Mouse (Mus musculus) heart, embryonic 14.5 days (tissue): ENCODE data around the gene Ica1l. TPM values are rescaled to one million over a fixed set of nuclear protein-coding genes. Genes with fewer than 3 reads are reported as not detected.

ENCODE experiments used
- ATAC-seq: fragments of 200-750 bp; cut with Nextera tagmentation; 2 replicates; pipeline ENCODE4 v1.8.0; 2017; ENCODE audit warnings: low read depth, moderate TSS enrichment; ENCODE audit not compliant: insufficient number of reproducible peaks, insufficient read depth, low FRiP score
- H3K27ac ChIP-seq, 2 experiments: fragments of 200-500 bp in 1 of 2; fragments of 300-500 bp in 1 of 2; sonication (generic) in 1 of 2; replicated peaks in 1 of 2; 2 replicates each; pipeline ENCODE4 v1.5.1; 2012 to 2014; ENCODE audit warnings: low read depth in 2 of 2, low read length in 2 of 2, control low read depth in 1 of 2, mild to moderate bottlenecking in 1 of 2, mixed read lengths in 1 of 2; ENCODE audit not compliant: control insufficient read depth in 1 of 2, insufficient read depth in 1 of 2
- H3K27me3 ChIP-seq: fragments of 300-500 bp; sonication (generic); 2 replicates; pipeline ENCODE4 v1.6.1; 2014; ENCODE audit warnings: mild to moderate bottlenecking, low read length, control low read depth; ENCODE audit not compliant: control insufficient read depth, insufficient read depth
- H3K36me3 ChIP-seq: fragments of 300-500 bp; sonication (generic); 2 replicates; pipeline ENCODE4 v1.6.1; 2014; ENCODE audit warnings: mild to moderate bottlenecking, control low read depth, low read length, mixed read lengths; ENCODE audit not compliant: control insufficient read depth, insufficient read depth
- H3K4me1 ChIP-seq, 2 experiments: fragments of 200-500 bp in 1 of 2; fragments of 300-500 bp in 1 of 2; sonication (generic) in 1 of 2; 2 replicates each; pipeline ENCODE4 v1.6.1; 2012 to 2014; ENCODE audit warnings: low read length in 2 of 2, control low read depth in 1 of 2, mixed read lengths in 1 of 2; ENCODE audit not compliant: control insufficient read depth in 2 of 2, insufficient read depth in 2 of 2
- H3K4me2 ChIP-seq: fragments of 300-500 bp; sonication (generic); 2 replicates; pipeline ENCODE4 v1.6.1; 2014; ENCODE audit warnings: mild to moderate bottlenecking, low read length
- H3K4me3 ChIP-seq, 2 experiments: fragments of 200-500 bp in 1 of 2; fragments of 300-500 bp in 1 of 2; sonication (generic) in 1 of 2; 2 replicates each; pipeline ENCODE4 v1.5.1; 2012 to 2014; ENCODE audit warnings: low read length in 2 of 2, mild to moderate bottlenecking in 2 of 2, control low read depth in 1 of 2, low read depth in 1 of 2, moderate library complexity in 1 of 2; ENCODE audit not compliant: control insufficient read depth in 1 of 2, insufficient read depth in 1 of 2
- H3K9ac ChIP-seq: fragments of 300-500 bp; sonication (generic); 2 replicates; pipeline ENCODE4 v1.6.1; 2014; ENCODE audit warnings: mild to moderate bottlenecking, low read length
- H3K9me3 ChIP-seq: fragments of 300-500 bp; sonication (generic); 2 replicates; pipeline ENCODE4 v1.6.1; 2016; ENCODE audit warnings: low read length, control low read depth; ENCODE audit not compliant: control insufficient read depth
- WGBS: fragments of 180-500 bp; shearing (Covaris S2); extraction: QIAGEN DNeasy Blood & Tissue Kit; methylation state at CpG from one replicate; pipeline ENCODE4 v1.1.7; 2014; 5-methylcytosine and 5-hydroxymethylcytosine counted together
- polyA plus RNA-seq: library from polyadenylated mRNA; unstranded; fragments of >200 nt; fragmentation: Nextera tagmentation; extraction: Ambion mirVana; gene quantifications from 2 replicates; pipeline ENCODE4 v1.2.1, GENCODE M21; 2014

Ica1l gene
- polyA plus RNA-seq, 1 experiment from 2014 or later = 0.16 TPM

GRCm38 (mm10) chr1:60044595-60044994, 1.6 kb upstream of the Ica1l start:
- H3K27ac ChIP-seq = no peak overlapping the region
- H3K4me3 ChIP-seq = no peak overlapping the region
- H3K4me2 ChIP-seq = no peak overlapping the region
- no peaks in the 10 kb centered on the region; a peak in 1 of 4 replicates for H3K4me1 ChIP-seq
- no peak for ATAC-seq
- WGBS = 84% methylated on average over 1 of the region's 1 CpGs
- H3K36me3 ChIP-seq = no peaks in the 10 kb centered on the region
- H3K9me3 ChIP-seq = no peaks in the 10 kb centered on the region
- H3K9ac ChIP-seq = no peak overlapping the region
- H3K27me3 ChIP-seq = peaks cover 15% of the 10 kb centered on the region

DNA sequence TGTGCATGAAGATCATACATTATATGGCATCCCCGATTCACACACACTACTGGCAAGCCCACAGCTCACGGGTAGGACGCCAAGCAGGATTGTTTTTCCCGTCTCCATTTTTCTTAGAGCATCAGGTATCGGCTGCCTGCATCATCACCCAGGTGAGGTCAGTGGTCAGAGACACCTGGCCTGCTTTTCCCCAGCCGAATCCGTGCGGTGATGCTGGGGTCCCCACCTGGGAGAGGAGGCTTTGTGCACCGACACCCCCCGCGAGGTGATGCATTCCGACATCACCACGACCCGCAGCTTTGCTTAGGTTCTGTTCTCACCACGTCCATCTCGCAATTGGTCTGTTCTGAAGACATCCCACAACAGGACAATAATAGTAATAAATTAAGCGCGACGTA, 587 bp downstream of the Ica1l start:
- H3K4me2 ChIP-seq = peak overlapping the region; percentile 82
- 6% methylated on average over 19 of the region's 19 CpGs for WGBS
- H3K36me3 ChIP-seq = no peaks in the 10 kb centered on the region
- H3K27me3 ChIP-seq = peaks cover 15% of the 10 kb centered on the region
- H3K9me3 ChIP-seq = no peaks in the 10 kb centered on the region
- peak overlapping the region; percentile 73 to 77 for H3K4me3 ChIP-seq
- peak overlapping the region; percentile 72 for H3K9ac ChIP-seq
- no peak for ATAC-seq
- no peak overlapping the region for H3K27ac ChIP-seq
- no peaks in the 10 kb centered on the region; a peak in 1 of 4 replicates for H3K4me1 ChIP-seq

- 89% methylated on average over 2 of the region's 2 CpGs for WGBS
- H3K4me2 ChIP-seq = no peak overlapping the region
- no peaks in the 10 kb centered on the region for H3K27me3 ChIP-seq
- H3K4me1 ChIP-seq = no peaks in the 10 kb centered on the region
- H3K27ac ChIP-seq = no peak overlapping the region
- no peaks in the 10 kb centered on the region for H3K36me3 ChIP-seq
- no peaks in the 10 kb centered on the region for H3K9me3 ChIP-seq
- H3K4me3 ChIP-seq = no peak overlapping the region
- no peak for ATAC-seq
- H3K9ac ChIP-seq = no peak overlapping the region
These were observed 7.9 kb downstream of the Ica1l start for GRCm38 (mm10) chr1:60035044-60035443.

- Histone ChIP-seq H3K4me1 (no peaks in the 10 kb centered on the region), H3K27ac (no peak overlapping the region), H3K4me3 (no peak overlapping the region), H3K27me3 (no peaks in the 10 kb centered on the region), H3K4me2 (no peak overlapping the region), H3K9ac (no peak overlapping the region), H3K9me3 (no peaks in the 10 kb centered on the region), H3K36me3 (no peaks in the 10 kb centered on the region)
- WGBS = 91% methylated on average over 1 of the region's 1 CpGs
- ATAC-seq = no peak
These were observed 25.9 kb downstream of the Ica1l start for GRCm38 (mm10) chr1:60017031-60017469.

GRCm38 (mm10) chr1:60016136-60016611, 26.8 kb downstream of the Ica1l start:
- no peak overlapping the region for H3K4me2 ChIP-seq
- no peak overlapping the region for H3K27ac ChIP-seq
- H3K4me3 ChIP-seq = no peak overlapping the region
- H3K27me3 ChIP-seq = no peaks in the 10 kb centered on the region
- no peaks in the 10 kb centered on the region for H3K9me3 ChIP-seq
- ATAC-seq = no peak
- H3K4me1 ChIP-seq = no peaks in the 10 kb centered on the region
- 65% methylated on average over 5 of the region's 5 CpGs for WGBS
- H3K9ac ChIP-seq = no peak overlapping the region
- no peaks in the 10 kb centered on the region for H3K36me3 ChIP-seq

DNA sequence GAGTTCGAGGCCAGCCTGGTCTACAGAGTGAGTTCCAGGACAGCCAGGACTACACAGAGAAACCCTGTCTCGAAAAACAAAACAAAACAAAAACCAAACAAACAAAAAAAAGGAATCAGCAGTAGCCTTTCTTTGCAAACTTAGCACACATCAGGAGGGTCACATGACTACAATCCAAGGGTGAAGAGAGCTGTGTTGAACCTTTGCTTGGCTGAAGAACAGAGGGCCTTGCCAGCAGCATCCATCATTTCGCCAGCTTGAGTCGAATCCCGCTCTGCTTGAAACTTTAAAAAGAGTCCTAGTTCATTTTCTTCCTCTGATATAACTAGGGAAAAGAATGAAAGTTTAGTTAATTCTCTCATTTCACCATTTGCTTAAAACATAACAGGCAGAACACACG, 27.5 kb downstream of the Ica1l start:
- no peak overlapping the region for H3K4me2 ChIP-seq
- no peak overlapping the region for H3K9ac ChIP-seq
- H3K27ac ChIP-seq = no peak overlapping the region
- 82% methylated on average over 6 of the region's 6 CpGs for WGBS
- H3K9me3 ChIP-seq = no peaks in the 10 kb centered on the region
- H3K27me3 ChIP-seq = no peaks in the 10 kb centered on the region
- H3K4me3 ChIP-seq = no peak overlapping the region
- ATAC-seq = no peak
- H3K36me3 ChIP-seq = no peaks in the 10 kb centered on the region
- no peaks in the 10 kb centered on the region for H3K4me1 ChIP-seq

DNA sequence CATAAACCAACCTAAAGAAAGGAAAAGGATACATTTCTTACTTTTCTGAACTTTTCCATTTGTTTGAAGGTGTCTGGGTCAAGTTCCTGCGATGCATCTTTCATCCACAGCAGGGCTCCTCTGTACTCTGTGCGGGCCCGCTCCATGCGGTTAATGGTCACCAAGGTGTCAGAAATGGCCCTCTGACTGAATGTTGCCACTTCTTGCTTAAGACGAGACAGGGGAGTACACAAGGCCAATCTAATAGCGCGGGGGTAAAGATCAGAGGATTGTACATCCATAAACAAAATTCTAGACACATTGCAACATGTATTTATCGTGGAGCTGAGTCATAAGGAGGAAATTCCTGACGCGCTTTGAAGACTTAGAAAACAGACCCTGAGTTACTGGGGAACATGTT, 29.2 kb downstream of the Ica1l start:
- Histone ChIP-seq H3K4me1 (no peaks in the 10 kb centered on the region), H3K9ac (no peak overlapping the region), H3K4me3 (no peak overlapping the region), H3K9me3 (no peaks in the 10 kb centered on the region), H3K36me3 (no peaks in the 10 kb centered on the region), H3K27me3 (no peaks in the 10 kb centered on the region), H3K27ac (no peak overlapping the region), H3K4me2 (no peak overlapping the region)
- no peak for ATAC-seq
- 89% methylated on average over 10 of the region's 10 CpGs for WGBS

GRCm38 (mm10) chr1:60008743-60009142, 34.2 kb downstream of the Ica1l start:
- H3K36me3 ChIP-seq = no peaks in the 10 kb centered on the region
- ATAC-seq = no peak
- 74% methylated on average over 2 of the region's 2 CpGs for WGBS

More at GRCm38 (mm10) chr1:60008743-60009142, 34.2 kb downstream of the Ica1l start:
- Histone ChIP-seq H3K9ac (no peak overlapping the region), H3K4me2 (no peak overlapping the region), H3K9me3 (no peaks in the 10 kb centered on the region), H3K27me3 (no peaks in the 10 kb centered on the region), H3K4me1 (no peaks in the 10 kb centered on the region), H3K27ac (no peak overlapping the region), H3K4me3 (no peak overlapping the region)
